Mouse (Mus musculus) forebrain, embryonic 16.5 days (tissue): ENCODE data around the gene Rps6kl1. TPM values are rescaled to one million over a fixed set of nuclear protein-coding genes. Genes with fewer than 3 reads are reported as not detected.

Experiments
- ATAC-seq: fragments of 200-750 bp; cut with Nextera tagmentation; 2 replicates; pipeline ENCODE4 v1.8.0; 2017; ENCODE audit warnings: mild to moderate bottlenecking, moderate library complexity
- H3K27ac ChIP-seq: fragments of 300-500 bp; sonication (generic); 2 replicates; pipeline ENCODE4 v1.5.1; 2014; ENCODE audit warnings: low read length, control low read depth
- H3K27me3 ChIP-seq: fragments of 300-500 bp; sonication (generic); replicated peaks from 2 replicates; pipeline ENCODE4 v1.6.1; 2014; ENCODE audit warnings: low read length; ENCODE audit not compliant: control insufficient read depth, insufficient read depth
- H3K36me3 ChIP-seq: fragments of 300-500 bp; sonication (generic); 2 replicates; pipeline ENCODE4 v1.6.1; 2014; ENCODE audit not compliant: control insufficient read depth, insufficient read depth
- H3K4me1 ChIP-seq: fragments of 300-500 bp; sonication (generic); replicated peaks from 2 replicates; pipeline ENCODE4 v1.6.1; 2014; ENCODE audit warnings: low read length; ENCODE audit not compliant: control insufficient read depth, insufficient read depth
- H3K4me2 ChIP-seq: fragments of 300-500 bp; sonication (generic); 2 replicates; pipeline ENCODE4 v1.6.1; 2014; ENCODE audit warnings: mild to moderate bottlenecking, low read length, control low read depth
- H3K4me3 ChIP-seq: fragments of 300-500 bp; sonication (generic); replicated peaks from 2 replicates; pipeline ENCODE4 v1.5.1; 2014; ENCODE audit warnings: mild to moderate bottlenecking, low read length, control low read depth
- H3K9ac ChIP-seq: fragments of 300-500 bp; sonication (generic); replicated peaks from 2 replicates; pipeline ENCODE4 v1.6.1; 2014; ENCODE audit warnings: low read depth, low read length, control low read depth
- H3K9me3 ChIP-seq: fragments of 300-500 bp; sonication (generic); 2 replicates; pipeline ENCODE4 v1.6.1; 2016; ENCODE audit warnings: low read length; ENCODE audit not compliant: control insufficient read depth
- WGBS: fragments of 180-500 bp; shearing (Covaris S2); extraction: QIAGEN DNeasy Blood & Tissue Kit; methylation state at CpG from one replicate; pipeline ENCODE4 v1.1.7; 2014; 5-methylcytosine and 5-hydroxymethylcytosine counted together
- polyA plus RNA-seq: library from polyadenylated mRNA; unstranded; fragments of >200 nt; fragmentation: Nextera tagmentation; extraction: Ambion mirVana; gene quantifications from 2 replicates; pipeline ENCODE4 v1.2.1, GENCODE M21; 2015

Gene Rps6kl1
- polyA plus RNA-seq, 1 experiment from 2014 or later, result 30.8 TPM

DNA sequence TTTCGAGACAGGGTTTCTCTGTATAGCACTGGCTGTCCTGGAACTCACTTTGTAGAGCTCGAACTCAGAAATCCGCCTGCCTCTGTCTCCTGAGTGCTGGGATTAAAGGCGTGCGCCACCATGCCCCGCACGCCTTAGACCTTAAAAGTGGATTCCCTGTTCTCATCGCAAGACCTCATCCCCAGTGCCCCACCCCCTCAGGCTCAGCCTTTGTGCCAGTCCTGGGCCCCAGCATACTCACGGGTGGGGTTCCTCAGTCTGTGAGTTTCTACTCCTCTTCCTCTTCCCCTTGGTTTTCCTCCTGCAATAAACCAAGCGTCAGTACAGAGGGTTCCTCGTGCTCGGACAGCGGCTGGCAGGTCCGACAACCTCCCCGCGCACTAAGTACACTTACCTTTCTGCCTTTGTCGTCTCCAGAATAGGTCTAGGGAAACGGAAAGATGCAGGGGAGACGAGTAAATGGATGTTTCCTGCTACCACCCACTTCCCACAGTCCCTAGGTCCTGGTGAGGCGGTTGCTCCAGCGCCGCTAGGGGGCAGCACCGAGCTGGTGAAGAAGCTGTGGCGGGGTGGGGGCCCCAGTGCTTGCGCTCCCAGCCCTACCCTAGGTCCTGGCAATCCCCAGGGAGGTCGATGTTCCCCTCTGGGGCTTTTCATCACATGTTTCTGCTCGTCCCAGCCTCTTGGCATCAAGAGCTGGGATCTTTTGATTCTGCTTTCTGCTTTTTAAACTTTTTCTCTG is 18.2 kb upstream of the Rps6kl1 start:
- no peaks in the 10 kb centered on the region for H3K9me3 ChIP-seq
- H3K4me2 ChIP-seq, result peak overlapping the region; percentile 47
- no peak overlapping the region for H3K27ac ChIP-seq
- H3K9ac ChIP-seq, result peak overlapping the region; percentile 56
- H3K27me3 ChIP-seq, result no peaks in the 10 kb centered on the region
- peaks cover 15% of the 10 kb centered on the region for H3K4me1 ChIP-seq
- ATAC-seq, result peak; percentile 90
- WGBS, result 24% methylated on average over 27 of the region's 27 CpGs
- peak overlapping the region; percentile 34 for H3K4me3 ChIP-seq
- H3K36me3 ChIP-seq, result no peaks in the 10 kb centered on the region

DNA sequence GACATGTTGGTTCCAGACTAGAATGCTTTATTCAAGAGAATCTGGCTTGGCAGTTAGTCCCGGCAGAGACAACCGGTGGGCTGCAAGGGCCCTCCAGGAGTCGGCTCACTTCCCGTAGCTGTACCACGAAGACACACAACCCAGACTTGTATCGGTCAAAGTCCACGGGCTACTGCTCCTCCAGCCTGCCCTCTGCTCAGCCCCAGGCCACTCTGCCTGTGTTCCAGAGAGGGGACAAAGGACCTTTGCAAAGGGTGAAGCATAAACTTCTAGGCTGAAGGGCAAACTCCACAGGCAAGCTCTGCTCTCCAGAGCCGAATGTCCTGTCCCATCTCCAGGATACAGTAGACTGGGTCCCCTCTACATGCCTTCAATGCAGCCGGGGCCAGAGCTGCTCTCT is 15.6 kb upstream of the Rps6kl1 start:
- ATAC-seq, result no peak
- Histone ChIP-seq H3K27ac (no peak overlapping the region), H3K36me3 (no peaks in the 10 kb centered on the region), H3K4me3 (no peak overlapping the region), H3K9ac (no peak overlapping the region), H3K9me3 (no peaks in the 10 kb centered on the region), H3K27me3 (no peaks in the 10 kb centered on the region), H3K4me1 (peaks cover 9% of the 10 kb centered on the region), H3K4me2 (no peak overlapping the region)
- WGBS, result 92% methylated on average over 9 of the region's 9 CpGs

DNA sequence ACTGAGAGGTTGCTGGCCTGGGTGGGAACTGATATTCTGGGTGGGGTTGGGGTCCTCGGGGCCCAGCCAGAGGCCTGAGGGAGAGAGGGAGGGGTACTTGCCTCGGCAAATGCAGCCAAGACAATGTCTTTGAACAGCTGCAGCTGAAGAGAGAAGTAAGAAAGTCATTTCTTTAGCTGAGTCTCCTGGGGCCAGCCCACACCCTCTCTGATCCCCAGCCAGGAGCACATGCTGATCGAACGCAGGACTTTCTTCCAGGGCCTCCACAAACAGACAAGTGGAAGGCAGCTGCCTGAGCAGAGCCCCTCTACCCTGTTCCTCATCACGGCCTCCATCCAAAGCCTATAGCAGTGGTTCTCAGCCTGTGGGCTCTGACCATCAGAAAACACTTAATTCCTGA is 13.9 kb upstream of the Rps6kl1 start:
- H3K4me3 ChIP-seq, result no peak overlapping the region
- H3K4me2 ChIP-seq, result no peak overlapping the region
- 86% methylated on average over 5 of the region's 5 CpGs for WGBS
- no peak for ATAC-seq
- H3K36me3 ChIP-seq, result no peaks in the 10 kb centered on the region
- no peaks in the 10 kb centered on the region for H3K27me3 ChIP-seq
- H3K9ac ChIP-seq, result no peak overlapping the region
- H3K9me3 ChIP-seq, result no peaks in the 10 kb centered on the region
- no peak overlapping the region for H3K27ac ChIP-seq
- H3K4me1 ChIP-seq, result peaks cover 9% of the 10 kb centered on the region

DNA sequence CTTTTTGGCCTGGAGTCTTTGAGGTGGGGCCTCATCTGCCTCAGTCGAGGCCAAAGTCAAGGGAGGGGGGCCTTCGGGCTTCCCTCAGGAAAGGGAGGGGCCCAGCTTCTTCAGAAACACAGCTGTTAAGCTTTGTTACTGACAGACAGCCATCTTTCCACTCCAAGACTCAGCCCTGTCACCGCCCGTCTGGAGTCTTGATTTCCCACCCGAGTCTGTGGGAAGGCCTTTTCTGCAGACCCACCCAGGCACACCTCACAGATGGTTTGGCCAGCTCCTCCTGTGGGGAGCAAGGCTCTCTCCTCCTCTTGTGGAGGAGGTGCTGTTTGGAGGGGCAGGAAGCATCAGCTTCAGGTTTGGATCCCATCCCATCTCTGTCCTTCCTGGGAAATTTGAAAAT is 8.5 kb upstream of the Rps6kl1 start:
- no peak overlapping the region for H3K4me2 ChIP-seq
- WGBS, result 81% methylated on average over 5 of the region's 5 CpGs
- H3K4me1 ChIP-seq, result no peaks in the 10 kb centered on the region
- H3K27me3 ChIP-seq, result no peaks in the 10 kb centered on the region; the same call in 1 of the 2 replicates
- no peaks in the 10 kb centered on the region for H3K9me3 ChIP-seq
- ATAC-seq, result no peak
- H3K27ac ChIP-seq, result no peak overlapping the region
- H3K36me3 ChIP-seq, result no peaks in the 10 kb centered on the region
- no peak overlapping the region for H3K4me3 ChIP-seq
- no peak overlapping the region for H3K9ac ChIP-seq

DNA sequence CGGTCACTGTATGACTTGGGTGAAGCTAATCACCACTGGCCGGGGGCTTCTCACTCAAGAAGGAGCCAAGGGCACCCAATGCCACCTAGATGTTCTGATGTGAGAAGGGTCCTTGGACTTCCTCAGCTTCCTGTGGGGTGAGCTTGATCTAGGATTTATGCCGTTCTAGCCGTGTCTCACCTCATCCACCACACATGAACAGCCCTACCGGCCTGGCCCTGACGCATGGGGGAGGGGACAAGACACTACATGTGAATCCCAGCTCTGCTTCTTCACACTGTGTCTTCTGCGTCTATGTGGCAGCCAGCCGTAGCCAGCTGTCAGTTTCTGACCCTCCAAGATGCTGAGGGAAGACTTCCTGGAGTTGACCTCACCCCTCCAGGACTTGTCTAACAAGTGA is 7.7 kb upstream of the Rps6kl1 start:
- no peaks in the 10 kb centered on the region for H3K36me3 ChIP-seq
- no peak overlapping the region for H3K9ac ChIP-seq
- H3K27me3 ChIP-seq, result no peaks in the 10 kb centered on the region; the same call in 1 of the 2 replicates
- no peak overlapping the region for H3K4me2 ChIP-seq
- H3K27ac ChIP-seq, result no peak overlapping the region
- WGBS, result 92% methylated on average over 8 of the region's 8 CpGs
- no peaks in the 10 kb centered on the region for H3K9me3 ChIP-seq
- no peaks in the 10 kb centered on the region for H3K4me1 ChIP-seq
- no peak overlapping the region for H3K4me3 ChIP-seq
- no peak for ATAC-seq

DNA sequence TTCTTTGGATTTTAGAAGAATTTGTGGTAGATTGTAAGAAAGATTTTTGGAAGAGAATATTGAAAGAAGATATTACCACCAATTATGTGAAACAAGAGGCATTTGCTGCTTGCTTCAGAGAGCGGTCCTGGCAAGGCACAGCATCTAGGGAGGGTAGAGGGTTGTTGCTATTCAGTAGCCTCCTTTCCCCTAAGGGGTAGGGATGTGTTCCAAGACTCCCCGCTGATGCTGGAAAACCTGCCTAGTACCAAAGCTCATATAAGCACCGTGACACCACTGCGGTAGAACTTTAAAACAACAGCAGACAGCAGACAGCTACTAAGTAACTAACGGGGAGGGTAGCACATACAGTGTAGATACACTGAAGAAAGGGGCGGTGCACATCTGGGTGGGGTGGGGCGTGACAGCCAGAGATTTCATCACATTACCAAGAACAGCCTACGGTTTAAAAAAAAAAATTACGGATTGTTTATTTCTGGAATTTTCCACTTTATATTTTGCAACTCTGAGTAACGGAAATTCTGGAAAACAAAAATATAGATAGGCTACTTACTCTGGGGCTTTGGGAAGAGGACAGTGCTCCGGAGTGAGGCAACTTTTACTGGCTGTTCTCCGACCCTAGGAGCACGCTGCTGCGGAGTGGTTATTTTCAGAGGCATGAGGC is 6.9 kb upstream of the Rps6kl1 start:
- Histone ChIP-seq H3K4me1 (no peaks in the 10 kb centered on the region), H3K4me3 (no peak overlapping the region), H3K36me3 (no peaks in the 10 kb centered on the region), H3K27ac (no peak overlapping the region), H3K4me2 (no peak overlapping the region), H3K9ac (no peak overlapping the region), H3K27me3 (no peaks in the 10 kb centered on the region; the same call in 1 of the 2 replicates), H3K9me3 (no peaks in the 10 kb centered on the region)
- ATAC-seq, result no peak
- 86% methylated on average over 14 of the region's 14 CpGs for WGBS

DNA sequence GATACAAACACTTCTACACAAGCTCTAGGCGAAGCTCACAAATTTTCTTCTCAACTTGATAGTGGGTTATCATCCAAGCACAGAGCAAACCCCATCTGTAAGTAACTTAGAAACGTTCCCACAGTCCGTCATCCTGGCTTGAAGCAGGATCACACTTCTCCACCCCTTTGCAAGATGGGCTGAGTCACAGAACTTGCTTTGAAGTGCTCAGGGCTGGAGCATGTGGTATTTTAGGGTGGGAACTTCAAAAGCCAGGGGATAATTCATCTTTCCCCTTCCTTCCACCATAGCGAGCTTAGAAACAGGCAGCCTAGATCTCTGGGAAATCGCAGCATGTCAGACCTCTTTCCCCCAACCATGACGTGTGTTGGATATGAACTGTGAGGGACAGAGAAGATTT is 5.3 kb upstream of the Rps6kl1 start:
- no peak overlapping the region for H3K9ac ChIP-seq
- no peak for ATAC-seq
- H3K4me2 ChIP-seq, result no peak overlapping the region
- H3K9me3 ChIP-seq, result no peaks in the 10 kb centered on the region
- no peaks in the 10 kb centered on the region; the same call in 1 of the 2 replicates for H3K27me3 ChIP-seq
- H3K4me3 ChIP-seq, result no peak overlapping the region
- H3K4me1 ChIP-seq, result 0 out of 2 replicates have a peak, but pooled peaks cover 3% of the 10 kb centered on the region
- no peak overlapping the region for H3K27ac ChIP-seq
- H3K36me3 ChIP-seq, result no peaks in the 10 kb centered on the region
- 77% methylated on average over 6 of the region's 6 CpGs for WGBS

DNA sequence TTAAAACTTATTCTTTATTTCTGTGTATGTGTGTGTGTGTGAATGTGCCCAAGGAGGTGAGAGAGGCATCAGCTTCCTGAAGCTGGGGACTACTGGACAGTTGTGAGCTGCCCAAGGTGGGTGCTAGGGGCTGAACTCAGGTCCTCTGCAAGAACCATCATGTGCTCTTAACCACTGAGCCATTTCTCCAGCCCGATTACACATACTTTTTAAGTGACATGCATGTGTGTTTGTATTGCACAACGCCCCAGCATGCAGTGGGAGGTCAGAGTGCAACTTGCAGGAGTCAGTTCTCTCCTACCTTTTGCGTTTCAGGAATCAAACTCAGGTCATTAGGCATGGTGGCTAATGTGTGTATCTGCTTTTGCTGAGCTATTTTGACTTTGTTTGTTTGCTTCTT is 1.9 kb upstream of the Rps6kl1 start:
- Histone ChIP-seq H3K4me2 (no peak overlapping the region), H3K4me1 (peaks cover 13% of the 10 kb centered on the region; the same call in 1 of the 2 replicates), H3K36me3 (no peaks in the 10 kb centered on the region), H3K27ac (no peak overlapping the region), H3K9me3 (no peaks in the 10 kb centered on the region), H3K4me3 (no peak overlapping the region), H3K27me3 (no peaks in the 10 kb centered on the region), H3K9ac (no peak overlapping the region)
- ATAC-seq, result no peak
- WGBS, result 83% methylated on average over 3 of the region's 3 CpGs

DNA sequence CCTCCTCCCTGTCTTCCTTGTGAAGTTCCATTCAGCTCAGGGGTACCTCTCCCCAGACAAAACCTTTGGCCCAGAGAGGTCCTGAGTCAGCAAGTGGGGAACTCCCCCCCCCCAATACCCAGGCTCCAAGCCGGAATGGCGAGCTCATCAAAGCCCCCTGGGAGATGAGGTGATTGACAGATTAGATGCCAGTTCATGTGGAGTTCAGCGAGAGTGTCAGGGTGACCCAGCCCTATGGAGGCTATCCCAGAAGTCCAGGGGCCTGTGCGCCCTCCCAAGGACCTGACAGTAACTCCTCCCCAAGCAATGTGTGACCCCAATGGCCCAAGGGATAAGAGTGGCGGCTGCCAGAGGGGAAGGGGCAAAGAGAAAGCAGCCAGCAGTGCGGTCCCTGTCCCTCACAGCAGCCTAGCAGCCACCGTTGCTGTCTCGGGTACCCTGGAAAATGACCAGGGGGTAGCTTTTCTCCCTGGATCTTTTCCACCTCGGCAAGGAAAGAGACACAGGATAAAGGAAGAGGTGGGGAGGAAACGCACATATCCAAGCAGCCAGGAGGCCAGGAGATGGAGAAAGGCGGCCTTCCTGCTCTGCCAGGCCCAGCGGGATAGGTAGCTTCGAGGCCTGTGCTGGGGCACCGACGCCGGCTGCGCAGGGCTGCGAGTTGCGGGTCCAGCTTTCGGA is 603 bp downstream of the Rps6kl1 start:
- ATAC-seq, result peak; percentile 3; the same call in 1 of the 2 replicates
- Histone ChIP-seq H3K4me2 (peak overlapping the region; percentile 62), H3K4me3 (peak overlapping the region; percentile 59), H3K4me1 (peaks cover 13% of the 10 kb centered on the region), H3K27ac (no peak overlapping the region; the same call in 1 of the 2 replicates), H3K9ac (peak overlapping the region; percentile 80), H3K9me3 (no peaks in the 10 kb centered on the region), H3K27me3 (no peaks in the 10 kb centered on the region), H3K36me3 (no peaks in the 10 kb centered on the region)
- WGBS, result 9% methylated on average over 20 of the region's 20 CpGs
